Mouse (Mus musculus) intestine, embryonic 16.5 days (tissue): ENCODE results near the gene Gsta3. TPM values are rescaled to one million over a fixed set of nuclear protein-coding genes. Genes with fewer than 3 reads are reported as not detected.

ENCODE experiments used
- ATAC-seq: fragments of 200-750 bp; cut with Nextera tagmentation; 2 replicates; pipeline ENCODE4 v1.8.0; 2017; ENCODE audit warnings: moderate TSS enrichment, moderate library complexity
- H3K27ac ChIP-seq: fragments of 300-500 bp; sonication (generic); 2 replicates; pipeline ENCODE4 v1.5.1; 2014; ENCODE audit warnings: mild to moderate bottlenecking, low read length
- H3K27me3 ChIP-seq: fragments of 300-500 bp; sonication (generic); replicated peaks from 2 replicates; pipeline ENCODE4 v1.6.1; 2014; ENCODE audit warnings: low read length, control low read depth, mixed read lengths; ENCODE audit not compliant: control insufficient read depth, insufficient read depth
- H3K36me3 ChIP-seq: fragments of 300-500 bp; sonication (generic); 2 replicates; pipeline ENCODE4 v1.6.1; 2014; ENCODE audit warnings: low read length, control low read depth; ENCODE audit not compliant: control insufficient read depth, insufficient read depth
- H3K4me1 ChIP-seq: fragments of 300-500 bp; sonication (generic); 2 replicates; pipeline ENCODE4 v1.6.1; 2014; ENCODE audit warnings: low read length, control low read depth, mixed read lengths; ENCODE audit not compliant: control insufficient read depth, insufficient read depth
- H3K4me2 ChIP-seq: fragments of 300-500 bp; sonication (generic); 2 replicates; pipeline ENCODE4 v1.6.1; 2014; ENCODE audit warnings: low read depth, low read length, control low read depth
- H3K4me3 ChIP-seq: fragments of 300-500 bp; sonication (generic); 2 replicates; pipeline ENCODE4 v1.5.1; 2014; ENCODE audit warnings: mild to moderate bottlenecking, low read length
- H3K9ac ChIP-seq: fragments of 300-500 bp; sonication (generic); 2 replicates; pipeline ENCODE4 v1.6.1; 2014; ENCODE audit warnings: low read depth, low read length
- H3K9me3 ChIP-seq: fragments of 300-500 bp; sonication (generic); 2 replicates; pipeline ENCODE4 v1.6.1; 2016; ENCODE audit warnings: low read length, control low read depth; ENCODE audit not compliant: control insufficient read depth
- WGBS: fragments of 180-500 bp; shearing (Covaris S2); extraction: QIAGEN DNeasy Blood & Tissue Kit; methylation state at CpG from one replicate; pipeline ENCODE4 v1.1.7; 2014; 5-methylcytosine and 5-hydroxymethylcytosine counted together
- polyA plus RNA-seq: library from polyadenylated mRNA; unstranded; fragments of >200 nt; fragmentation: Nextera tagmentation; extraction: Ambion mirVana; gene quantifications from 2 replicates; pipeline ENCODE4 v1.2.1, GENCODE M21; 2015

Gene Gsta3
- polyA plus RNA-seq, 1 experiment from 2014 or later = 17.9 TPM

DNA sequence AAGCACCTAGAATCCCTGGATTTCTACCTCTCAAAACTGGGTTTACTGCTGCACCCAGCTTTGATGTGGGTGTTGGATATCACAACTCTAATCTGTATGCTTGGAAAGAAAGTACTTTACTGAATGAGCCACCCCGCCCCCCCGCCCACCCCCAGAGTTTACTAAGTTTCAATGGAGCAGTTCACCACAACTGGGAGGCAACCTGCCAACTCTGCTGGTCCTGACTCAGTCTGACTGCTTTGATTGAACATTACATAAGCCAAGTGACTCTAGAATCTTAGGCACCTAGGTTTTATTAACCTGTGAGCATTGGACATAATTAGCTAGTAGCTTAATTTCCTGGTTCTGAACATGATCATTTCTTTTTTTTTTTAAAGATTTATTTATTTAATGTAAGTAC lies 73.9 kb downstream of the Gsta3 start:
- Histone ChIP-seq H3K4me3 (no peak overlapping the region), H3K36me3 (no peaks in the 10 kb centered on the region), H3K4me2 (no peak overlapping the region), H3K9ac (no peak overlapping the region), H3K27ac (no peak overlapping the region), H3K27me3 (no peaks in the 10 kb centered on the region), H3K4me1 (no peaks in the 10 kb centered on the region), H3K9me3 (no peaks in the 10 kb centered on the region)
- ATAC-seq = no peak
- WGBS = 89% methylated on average over 2 of the region's 2 CpGs

Other genes starting within 250 kb of the Gsta3 start
- 5.3 and 6.3 TPM in 2 replicates for gene Tram2, start 161.4 kb upstream of the Gsta3 start, polyA plus RNA-seq
- 12.8 and 14.1 TPM in 2 replicates for gene Tmem14a, start 22.0 kb upstream of the Gsta3 start, polyA plus RNA-seq
- not detected in 2 replicates for gene Khdc1a, start 109.1 kb downstream of the Gsta3 start, polyA plus RNA-seq
- not detected in 2 replicates for gene Khdc1c, start 127.7 kb downstream of the Gsta3 start, polyA plus RNA-seq
- 0.10 TPM in 1 of 2 replicates, not detected in the other for gene Khdc1b, start 143.0 kb downstream of the Gsta3 start, polyA plus RNA-seq